Mouse (Mus musculus) G1E (cell line): Measurements from ENCODE around the gene Gadd45a. TPM values are rescaled to one million over a fixed set of nuclear protein-coding genes. Genes with fewer than 3 reads are reported as not detected.

Experiments used
- ATAC-seq: 2 replicates; pipeline ENCODE4 v1.8.0; 2016; ENCODE audit warnings: mild to moderate bottlenecking; ENCODE audit not compliant: insufficient number of reproducible peaks, poor library complexity, low FRiP score, severe bottlenecking; ENCODE audit errors: extremely low read depth
- DNase-seq: peaks from one replicate; pipeline ENCODE4 v3.0.0; 2012; ENCODE audit warnings: low spot score
- H3K27me3 ChIP-seq: 2 replicates; pipeline ENCODE4 v1.6.1; 2012; ENCODE audit warnings: mild to moderate bottlenecking, low read length, inconsistent platforms; ENCODE audit not compliant: insufficient read depth
- H3K36me3 ChIP-seq: replicated peaks from 2 replicates; pipeline ENCODE3; 2012; ENCODE audit warnings: mild to moderate bottlenecking, inconsistent platforms
- H3K4me1 ChIP-seq: 2 replicates; pipeline ENCODE4 v1.6.1; 2012; ENCODE audit warnings: low read depth, low read length, inconsistent platforms, mixed read lengths; ENCODE audit not compliant: insufficient read depth
- H3K4me3 ChIP-seq: 2 replicates; pipeline ENCODE4 v1.5.1; 2012; ENCODE audit warnings: low read depth, mild to moderate bottlenecking, inconsistent platforms, low read length, moderate library complexity, mixed read lengths
- H3K9me3 ChIP-seq: replicated peaks from 2 replicates; pipeline ENCODE4 v1.6.1; 2012; ENCODE audit warnings: inconsistent platforms
- CTCF ChIP-seq: IDR thresholded peaks from 2 replicates; pipeline ENCODE4 v1.5.1; 2012; ENCODE audit warnings: low read depth, low read length, inconsistent platforms, mixed read lengths
- GATA1 ChIP-seq: IDR thresholded peaks from 2 replicates; pipeline ENCODE4 v1.6.1; 2012; ENCODE audit warnings: borderline replicate concordance, low read length, inconsistent platforms, mixed read lengths
- GATA2 ChIP-seq: IDR thresholded peaks from 2 replicates; pipeline ENCODE4 v1.6.1; 2012; ENCODE audit warnings: low read depth, low read length, inconsistent platforms, borderline replicate concordance
- POLR2AphosphoS5 ChIP-seq: IDR thresholded peaks from 2 replicates; pipeline ENCODE4 v1.6.1; 2012; ENCODE audit warnings: low read depth, low read length, inconsistent platforms; ENCODE audit not compliant: insufficient replicate concordance
- TAL1 ChIP-seq: conservative IDR thresholded peaks from 2 replicates; pipeline ENCODE4 v1.6.1; 2012; ENCODE audit warnings: low read depth, low read length, inconsistent platforms, mixed read lengths
- polyA plus RNA-seq: library from polyadenylated mRNA; stranded (reverse); fragments of >175 nt; gene quantifications from 2 replicates; pipeline ENCODE4 v1.2.3, GENCODE M21; 2012
- total RNA-seq, 2 experiments: library from RNA; stranded (forward) in 1 of 2; stranded (reverse) in 1 of 2; fragments of 200-1000 nt in 1 of 2; fragments of >200 nt in 1 of 2; fragmentation: Nextera tagmentation in 1 of 2; gene quantifications; 2 replicates each; pipeline ENCODE4 v1.2.3; 2014 to 2017

The Gadd45a gene
- total and polyA plus RNA-seq, 3 experiments: 110 to 134 (median 111) TPM

- no peak for TF ChIP-seq GATA1
- no peak for TF ChIP-seq TAL1
- no peak for TF ChIP-seq GATA2
- Histone ChIP-seq H3K36me3 (no peaks in the 10 kb centered on the region), H3K4me3 (no peak overlapping the region)
These were observed 48.2 kb downstream of the Gadd45a start for GRCm38 (mm10) chr6:66989037-66989436.

GRCm38 (mm10) chr6:66988363-66988762 lies 48.9 kb downstream of the Gadd45a start:
- no peak for ATAC-seq
- H3K4me3 ChIP-seq: no peak overlapping the region
- H3K4me1 ChIP-seq: peaks cover 74% of the 10 kb centered on the region
- no peak for DNase-seq
- H3K27me3 ChIP-seq: no peaks in the 10 kb centered on the region
- TF ChIP-seq POLR2AphosphoS5 (no peak), GATA1 (no peak), GATA2 (no peak), TAL1 (no peak), CTCF (no peak)
- no peaks in the 10 kb centered on the region for H3K36me3 ChIP-seq
- H3K9me3 ChIP-seq: no peaks in the 10 kb centered on the region

More at GRCm38 (mm10) chr6:66989037-66989436, 48.2 kb downstream of the Gadd45a start:
- Histone ChIP-seq H3K9me3 (no peaks in the 10 kb centered on the region), H3K4me1 (peaks cover 70% of the 10 kb centered on the region), H3K27me3 (no peaks in the 10 kb centered on the region)
- ATAC-seq (peak; percentile 69), DNase-seq (peak; percentile 16)

- Histone ChIP-seq H3K36me3 (no peaks in the 10 kb centered on the region), H3K4me1 (peaks cover 69% of the 10 kb centered on the region), H3K4me3 (no peak overlapping the region; the same call in 1 of the 2 replicates), H3K27me3 (no peaks in the 10 kb centered on the region), H3K9me3 (no peaks in the 10 kb centered on the region)
- peak; percentile 55 for ATAC-seq
- DNase-seq: no peak
- TF ChIP-seq GATA2 (no peak), CTCF (no peak)
These were observed 49.6 kb downstream of the Gadd45a start for GRCm38 (mm10) chr6:66987643-66988042.

GRCm38 (mm10) chr6:66986063-66986462 lies 51.2 kb downstream of the Gadd45a start:
- H3K36me3 ChIP-seq: no peaks in the 10 kb centered on the region
- H3K27me3 ChIP-seq: no peaks in the 10 kb centered on the region
- H3K4me3 ChIP-seq: no peak overlapping the region
- ATAC-seq (no peak), DNase-seq (no peak)
- peaks cover 70% of the 10 kb centered on the region for H3K4me1 ChIP-seq
- TF ChIP-seq GATA2: no peak
- TF ChIP-seq CTCF: no peak
- TF ChIP-seq POLR2AphosphoS5: no peak
- TF ChIP-seq GATA1: no peak
- H3K9me3 ChIP-seq: no peaks in the 10 kb centered on the region

GRCm38 (mm10) chr6:66985500-66985899 lies 51.8 kb downstream of the Gadd45a start:
- TF ChIP-seq CTCF (no peak), POLR2AphosphoS5 (no peak), TAL1 (no peak), GATA1 (no peak), GATA2 (no peak)
- Histone ChIP-seq H3K27me3 (no peaks in the 10 kb centered on the region), H3K36me3 (no peaks in the 10 kb centered on the region), H3K4me1 (peaks cover 65% of the 10 kb centered on the region), H3K9me3 (no peaks in the 10 kb centered on the region), H3K4me3 (no peak overlapping the region)
- DNase-seq (no peak), ATAC-seq (no peak)

Other genes with a start within 250 kb of the Gadd45a start
- not detected in 2 replicates for gene Vmn1r39, start 226.8 kb downstream of the Gadd45a start, total RNA-seq (2014; fragmentation: Nextera tagmentation)
- 0.17 and 0.22 TPM in 2 replicates for gene Vmn1r39, start 226.8 kb downstream of the Gadd45a start, total RNA-seq (2017)
- not detected in 2 replicates for gene Vmn1r39, start 226.8 kb downstream of the Gadd45a start, polyA plus RNA-seq
- 0.53 TPM in 1 of 2 replicates, not detected in the other for gene Gng12, start 141.1 kb downstream of the Gadd45a start, total RNA-seq (2014; fragmentation: Nextera tagmentation)
- gene Gng12, start 141.1 kb downstream of the Gadd45a start, total RNA-seq (2017): 0.11 and 0.17 TPM in 2 replicates
- gene Gng12, start 141.1 kb downstream of the Gadd45a start, polyA plus RNA-seq: not detected in 2 replicates
- gene Serbp1, start 200.7 kb upstream of the Gadd45a start, total RNA-seq (2014; fragmentation: Nextera tagmentation): 1,171 and 1,332 TPM in 2 replicates
- 1,188 and 1,473 TPM in 2 replicates for gene Serbp1, start 200.7 kb upstream of the Gadd45a start, total RNA-seq (2017)
- 2,449 and 2,463 TPM in 2 replicates for gene Serbp1, start 200.7 kb upstream of the Gadd45a start, polyA plus RNA-seq